Mouse (Mus musculus): ENCODE results near the gene Dnaja1.

Dnaja1 gene

DNA sequence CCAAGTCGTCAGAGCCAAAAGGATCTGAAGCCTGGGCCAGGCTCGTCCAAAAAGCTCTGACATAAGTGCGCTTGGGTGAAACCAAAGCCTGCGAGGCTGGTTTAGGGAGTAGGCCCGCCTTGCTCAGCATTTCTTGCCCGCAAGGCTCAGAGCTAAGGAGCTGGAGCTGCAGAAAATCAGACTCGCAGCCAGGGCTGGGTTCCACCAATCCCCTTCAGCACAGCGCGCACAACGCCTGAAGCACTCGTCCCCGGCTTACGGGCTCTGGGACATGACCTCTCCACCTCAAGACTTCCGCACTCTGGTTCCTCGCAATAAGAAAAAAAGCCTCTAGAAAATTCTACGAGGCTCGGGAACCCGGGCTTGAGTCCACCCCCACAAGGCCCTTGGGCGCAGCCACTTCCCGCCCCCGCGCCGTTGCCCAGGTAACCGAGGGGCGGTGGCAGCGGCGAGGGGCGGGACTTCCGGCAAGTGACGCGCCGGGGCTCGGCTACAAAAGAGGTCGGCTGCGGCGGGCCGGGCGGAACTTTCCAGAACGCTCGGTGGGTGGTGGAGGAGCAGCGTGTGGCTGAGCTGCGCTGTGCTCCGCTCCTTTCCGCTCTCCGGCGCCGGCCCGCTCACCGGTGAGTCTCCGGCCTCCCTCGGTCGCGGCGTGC lies at the start of gene Dnaja1:
Gene Dnaja1 (plus strand): TSS at position 140 of the 656 bp plus-strand sequence.
- peak; percentile 99 for DNase-seq

DNA sequence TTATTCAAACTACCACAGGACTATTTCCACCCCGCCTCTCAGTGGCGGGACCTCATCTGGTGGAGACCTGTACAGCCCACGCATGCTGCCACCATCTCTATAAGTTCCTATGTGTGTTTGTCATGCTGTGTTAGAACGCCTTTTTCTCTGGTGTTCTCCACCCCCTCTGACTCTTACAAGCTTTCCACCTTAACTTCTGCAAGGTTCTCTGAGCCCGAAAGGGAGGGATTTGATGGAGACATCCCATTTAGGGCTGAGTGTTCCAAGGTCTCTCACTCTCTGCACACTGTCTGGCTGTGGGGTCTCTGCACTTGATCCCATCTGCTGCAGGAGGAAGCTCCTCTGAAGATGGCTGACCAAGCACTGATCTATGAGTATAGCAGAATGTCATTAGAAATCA lies 48.4 kb upstream of the Dnaja1 start:
- DNase-seq, result no peak

DNA sequence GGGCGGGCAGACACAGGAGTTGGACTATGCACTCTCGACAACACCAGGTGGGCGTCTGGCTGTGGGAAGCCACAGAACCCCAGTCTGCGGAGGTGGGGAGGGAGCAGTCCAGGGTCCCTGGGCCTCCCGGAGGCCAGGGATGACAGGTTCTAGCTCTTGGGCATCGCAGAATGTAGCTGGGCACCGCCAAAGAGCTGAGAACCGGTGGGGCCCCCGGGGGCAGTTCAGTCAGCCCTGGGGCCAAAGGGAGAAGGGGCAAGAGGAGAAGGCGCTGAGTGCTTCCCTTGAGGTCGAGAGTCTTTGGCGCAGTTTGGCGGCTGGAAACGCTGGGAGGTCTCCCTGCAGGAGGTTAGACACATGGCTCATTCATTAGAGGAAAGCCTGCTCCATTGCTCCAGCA lies 45.6 kb upstream of the Dnaja1 start:
- no peak for DNase-seq

DNA sequence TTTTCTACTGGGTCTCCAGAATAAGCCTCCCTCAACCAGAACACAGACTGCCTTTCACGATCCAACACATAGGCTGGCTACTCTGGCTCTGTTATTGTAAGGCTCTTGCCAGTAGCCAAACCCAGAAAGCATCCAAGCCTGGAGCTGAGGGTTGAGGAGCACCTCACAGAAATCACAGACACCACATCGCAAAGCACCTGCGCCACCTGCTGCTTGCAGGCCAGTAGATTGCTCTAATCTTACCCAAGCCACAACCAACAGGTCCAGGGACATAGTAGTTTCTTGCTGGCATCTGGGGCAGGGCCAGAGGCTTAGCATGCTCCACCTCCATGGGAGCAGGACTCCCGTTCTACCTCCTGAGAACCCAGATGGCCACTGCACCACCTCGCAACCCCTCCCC lies 44.8 kb upstream of the Dnaja1 start:
- peak; percentile 49 for DNase-seq

DNA sequence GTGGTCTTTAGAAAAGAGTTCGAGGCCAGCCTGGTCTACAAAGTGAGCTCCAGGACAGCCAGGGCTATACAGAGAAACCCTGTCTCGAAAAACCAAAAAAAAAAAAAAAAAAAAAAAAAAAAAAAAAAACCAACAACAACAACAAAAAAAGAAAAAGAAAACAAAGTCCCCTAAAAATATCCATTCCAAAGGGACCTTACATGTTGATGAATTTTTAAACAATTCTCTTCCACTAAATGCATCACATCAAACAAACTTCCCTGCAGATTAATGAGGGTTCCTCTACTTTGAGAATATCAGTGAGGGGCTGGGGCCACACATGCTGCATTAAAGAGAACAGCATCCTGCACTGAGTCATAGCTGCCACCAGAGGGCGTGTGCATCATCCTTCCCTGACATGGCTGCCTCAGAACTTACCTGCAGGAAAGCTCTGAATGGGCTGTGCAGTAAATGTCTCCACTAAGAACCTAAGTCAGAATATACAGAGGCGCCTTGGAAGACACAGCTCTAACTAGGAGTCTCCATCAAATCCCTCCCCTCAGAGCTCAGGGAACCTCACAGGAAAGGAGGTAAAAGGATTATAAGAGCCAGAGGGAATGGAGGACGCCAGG lies 41.6 kb upstream of the Dnaja1 start:
- DNase-seq, result peak; percentile 55

DNA sequence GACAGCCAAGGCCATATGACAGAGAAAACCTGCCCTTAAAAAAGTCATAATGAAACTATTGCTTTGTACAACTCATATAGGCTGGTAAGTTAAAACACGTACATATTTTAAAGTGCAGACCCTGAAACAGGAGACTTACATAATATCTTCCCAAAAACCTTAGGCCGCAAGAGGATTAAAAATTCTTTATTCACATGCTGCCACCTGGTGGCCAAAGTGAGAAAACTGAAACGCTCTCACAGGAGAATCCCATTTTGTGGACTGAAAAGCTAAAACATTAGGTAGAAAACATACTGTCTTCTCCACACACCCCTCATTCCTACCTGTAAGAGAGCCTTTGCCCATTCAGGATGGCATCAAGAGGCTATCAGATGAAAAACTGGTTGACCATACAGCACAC lies 40.0 kb upstream of the Dnaja1 start:
- peak; percentile 78 for DNase-seq

DNA sequence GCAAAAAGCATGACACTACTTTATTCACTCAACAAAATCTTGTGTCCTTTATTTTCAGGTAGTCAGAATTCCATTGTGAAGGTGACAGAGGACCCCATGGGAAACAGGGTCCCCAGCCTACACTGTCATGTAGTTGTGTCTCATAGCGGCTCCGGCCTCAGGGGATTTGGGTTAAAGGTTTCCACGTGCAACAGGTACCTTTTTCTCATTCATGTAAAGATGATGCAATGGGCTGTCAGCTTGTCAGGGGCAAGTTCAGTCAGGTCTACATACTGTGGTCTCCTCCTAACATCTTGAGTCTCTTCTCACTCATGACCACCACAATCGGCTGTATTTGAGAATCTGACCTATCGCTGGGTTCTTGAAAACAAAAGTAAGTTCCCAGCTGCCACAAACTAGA lies 39.6 kb upstream of the Dnaja1 start:
- no peak for DNase-seq

DNA sequence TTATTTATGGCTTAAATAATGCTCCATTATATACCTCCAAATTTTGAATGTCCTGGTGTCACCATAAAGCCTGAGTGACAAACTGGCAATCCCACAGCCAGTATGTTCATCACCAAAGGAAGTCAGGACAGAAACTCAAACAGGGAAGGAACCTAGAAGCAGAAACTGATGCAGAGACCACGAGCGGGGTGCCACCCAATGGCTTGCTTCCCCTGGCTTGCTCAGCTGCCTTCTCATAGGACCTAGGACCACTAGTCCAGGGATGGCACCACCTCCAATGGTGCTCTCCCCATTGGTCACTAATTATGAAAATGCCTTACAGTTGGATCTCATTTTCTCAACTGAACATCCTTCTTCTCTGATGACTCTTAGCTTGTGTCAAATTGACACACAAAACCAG lies 38.6 kb upstream of the Dnaja1 start:
- DNase-seq, result no peak

DNA sequence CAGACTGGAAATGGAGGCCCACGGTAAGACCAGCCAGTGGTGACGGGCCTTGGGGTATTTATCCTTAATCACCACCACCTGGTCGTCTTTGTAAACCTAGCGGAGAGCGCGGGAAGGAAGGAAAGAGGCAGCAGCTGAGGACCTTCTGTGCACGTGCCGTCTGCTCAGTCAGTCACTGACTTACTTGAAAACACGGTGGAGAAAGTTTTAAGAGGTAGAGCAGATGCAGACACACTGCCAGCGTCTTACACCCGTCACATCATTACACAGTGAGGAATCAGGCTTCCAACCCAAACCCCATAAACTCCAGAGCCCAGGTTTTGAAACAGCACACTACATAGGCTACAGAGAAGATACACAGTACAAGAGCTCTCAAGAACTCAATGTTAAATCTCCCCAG lies 30.9 kb upstream of the Dnaja1 start:
- DNase-seq, result no peak

DNA sequence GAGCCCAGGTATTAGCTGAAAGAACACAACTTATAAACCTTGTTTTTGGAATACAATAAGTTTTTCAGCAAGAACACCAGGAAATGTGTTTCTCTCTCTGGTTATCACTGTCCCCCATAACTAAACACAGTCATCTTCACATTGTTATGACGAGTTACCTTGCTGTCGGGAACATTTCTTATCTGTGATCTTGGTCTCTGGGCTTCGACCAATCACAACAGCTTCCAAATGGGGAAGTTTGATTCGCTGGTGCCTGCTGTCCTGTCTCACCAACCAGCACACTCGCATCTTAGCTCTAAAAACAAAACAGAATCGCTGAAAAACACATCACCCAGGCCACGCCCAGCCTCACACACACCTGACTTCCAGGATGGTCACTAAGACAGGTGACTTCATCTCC lies 24.9 kb upstream of the Dnaja1 start:
- DNase-seq, result no peak

DNA sequence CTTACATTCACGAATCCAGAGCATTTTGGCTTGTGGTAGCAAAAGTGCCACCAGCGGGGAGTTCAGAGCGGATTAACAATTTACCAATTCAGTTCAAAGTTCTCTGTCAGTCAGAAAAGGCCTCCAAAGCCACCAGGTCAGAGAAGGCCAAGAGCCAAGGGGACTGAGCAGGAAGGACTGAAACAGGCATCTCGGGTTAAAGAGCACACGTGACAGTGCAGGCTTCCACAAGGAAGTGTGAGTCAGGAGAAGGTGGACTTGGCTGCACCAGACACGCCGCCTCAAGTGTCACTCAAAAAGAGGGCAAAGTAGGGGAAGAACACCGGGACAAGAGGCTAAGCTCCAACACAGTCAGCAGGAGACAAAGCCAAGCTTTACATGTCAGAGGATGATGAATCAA lies 21.7 kb upstream of the Dnaja1 start:
- peak; percentile 70 for DNase-seq

DNA sequence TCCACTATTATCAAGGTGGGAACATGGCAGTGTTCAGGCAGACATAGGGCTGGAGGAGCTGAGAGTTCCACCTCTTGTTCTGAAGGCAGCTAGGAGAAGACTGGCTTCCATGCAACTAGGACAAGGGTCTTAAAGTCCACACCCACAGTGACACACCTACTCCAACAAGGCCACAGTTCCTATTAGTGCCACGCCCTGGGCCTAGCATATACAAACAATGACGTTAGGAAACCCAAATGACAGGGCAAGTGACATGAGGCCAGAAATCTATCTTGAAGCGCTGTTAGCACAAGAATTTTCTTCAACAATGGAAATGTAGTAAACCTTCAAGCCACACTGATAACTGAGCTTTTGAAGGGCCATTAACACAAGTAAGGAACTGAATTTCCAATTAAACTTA lies 20.2 kb upstream of the Dnaja1 start:
- DNase-seq, result no peak

DNA sequence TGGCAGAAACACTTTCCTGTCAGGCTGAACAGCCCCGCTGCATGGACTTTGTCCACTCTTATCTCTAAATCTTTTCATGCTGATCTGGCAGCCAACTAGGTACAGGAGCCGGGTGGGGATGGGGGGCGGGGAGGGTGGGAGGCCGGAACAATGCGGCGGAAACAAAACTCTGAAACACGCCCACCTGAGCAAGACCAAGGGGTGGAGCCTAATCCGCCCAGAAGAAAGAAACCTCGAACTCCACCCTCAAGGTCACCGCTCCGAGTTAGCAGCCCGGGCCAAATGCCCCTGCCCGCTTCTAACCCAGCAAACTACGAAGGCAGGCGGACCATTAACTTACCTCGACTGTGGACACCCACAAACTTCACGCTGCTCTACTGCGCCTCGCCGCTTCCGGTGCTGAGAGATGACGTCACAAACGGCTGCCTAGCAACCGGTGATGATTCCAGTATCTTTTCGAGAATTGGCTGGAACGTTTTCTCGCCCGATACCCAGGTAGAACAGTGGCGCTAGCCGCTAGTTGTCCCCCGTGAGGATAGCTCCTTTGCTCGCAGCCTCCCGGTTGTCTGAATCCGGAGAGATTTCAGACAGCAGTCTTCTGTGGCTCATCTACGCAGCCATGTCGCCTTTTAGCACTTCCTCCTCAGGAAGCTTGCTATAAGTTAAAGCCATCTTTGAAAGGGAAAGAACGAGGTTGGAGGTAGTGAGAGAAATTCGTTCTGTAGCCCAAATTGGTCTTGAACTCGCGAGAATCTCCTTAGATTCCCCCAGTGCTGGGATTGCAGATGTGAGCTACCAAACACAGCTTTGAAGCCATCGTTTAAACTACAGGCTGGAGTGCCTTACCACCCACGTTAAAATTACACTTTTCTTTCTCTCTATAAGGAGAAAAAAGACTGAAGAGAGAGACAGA lies 18.9 kb upstream of the Dnaja1 start, which contains the start of gene Aptx:
Gene Aptx (minus strand): TSS at position 398 of the 913 bp plus-strand sequence.
- DNase-seq, result peak; percentile 98

DNA sequence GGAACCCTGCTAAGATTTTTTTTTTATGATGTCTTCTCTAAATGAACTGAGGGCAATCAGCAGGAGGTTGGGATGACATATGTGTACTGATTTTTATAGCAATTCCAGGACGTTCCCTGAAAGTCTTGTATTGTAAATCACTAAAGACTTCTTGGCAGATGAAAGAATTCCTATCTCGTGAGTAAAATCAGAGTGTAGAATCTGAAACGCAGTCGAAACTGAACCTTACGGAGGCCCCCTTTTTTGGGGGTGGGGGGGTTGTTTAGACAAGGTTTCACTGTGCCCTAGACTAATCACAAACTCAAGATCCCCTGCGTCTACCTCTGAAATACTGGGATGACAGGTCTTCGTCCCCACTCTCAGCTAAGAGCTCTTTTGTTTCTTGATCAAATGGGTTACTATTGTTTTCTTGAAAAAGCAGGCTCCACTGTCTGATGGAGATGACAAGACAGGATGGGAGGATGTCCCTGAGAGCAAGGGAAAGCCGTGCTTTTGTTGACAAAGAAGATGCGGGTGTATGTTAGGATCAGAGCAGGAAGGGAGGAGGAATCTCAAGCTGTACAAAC lies 18.2 kb upstream of the Dnaja1 start:
- DNase-seq, result no peak

DNA sequence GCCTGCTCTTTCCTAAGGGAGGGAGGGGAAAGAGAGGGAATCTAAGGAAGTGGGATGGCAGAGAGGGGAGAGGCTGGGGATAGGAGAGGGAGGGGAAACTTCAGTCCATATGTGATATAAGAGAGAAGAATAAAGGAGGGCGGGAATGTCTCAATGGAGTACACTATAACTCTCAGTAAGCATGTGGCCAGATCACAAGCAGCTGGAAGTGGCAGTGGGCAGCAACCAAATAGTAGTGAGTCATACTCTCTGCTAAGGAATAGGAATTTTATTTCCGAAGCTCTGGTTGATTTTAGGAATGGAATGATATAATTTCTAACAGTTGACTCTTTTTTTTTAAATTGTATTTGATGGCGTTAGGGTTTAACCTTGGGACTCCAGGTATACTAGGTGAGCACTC lies 4.8 kb upstream of the Dnaja1 start:
- DNase-seq, result no peak

DNA sequence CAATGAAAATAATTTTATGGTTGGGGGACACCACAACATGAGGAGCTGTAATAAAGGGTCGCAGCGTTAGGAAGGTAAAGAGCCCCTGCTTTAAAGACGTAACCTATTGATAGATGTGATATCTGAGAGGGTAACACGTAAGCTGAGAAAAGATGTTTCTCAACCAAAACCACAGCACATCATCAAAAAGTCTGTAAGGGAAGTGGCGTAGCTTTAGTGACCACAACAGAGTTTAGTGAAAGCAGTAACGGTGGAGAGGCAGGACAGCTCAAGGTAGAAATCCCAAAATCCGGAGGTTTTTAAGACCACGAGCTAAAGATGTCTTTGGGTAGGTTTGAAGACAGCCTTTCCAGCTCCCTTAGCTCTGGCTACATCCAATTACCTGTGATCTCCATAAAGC lies 1.0 kb upstream of the Dnaja1 start:
- DNase-seq, result no peak

DNA sequence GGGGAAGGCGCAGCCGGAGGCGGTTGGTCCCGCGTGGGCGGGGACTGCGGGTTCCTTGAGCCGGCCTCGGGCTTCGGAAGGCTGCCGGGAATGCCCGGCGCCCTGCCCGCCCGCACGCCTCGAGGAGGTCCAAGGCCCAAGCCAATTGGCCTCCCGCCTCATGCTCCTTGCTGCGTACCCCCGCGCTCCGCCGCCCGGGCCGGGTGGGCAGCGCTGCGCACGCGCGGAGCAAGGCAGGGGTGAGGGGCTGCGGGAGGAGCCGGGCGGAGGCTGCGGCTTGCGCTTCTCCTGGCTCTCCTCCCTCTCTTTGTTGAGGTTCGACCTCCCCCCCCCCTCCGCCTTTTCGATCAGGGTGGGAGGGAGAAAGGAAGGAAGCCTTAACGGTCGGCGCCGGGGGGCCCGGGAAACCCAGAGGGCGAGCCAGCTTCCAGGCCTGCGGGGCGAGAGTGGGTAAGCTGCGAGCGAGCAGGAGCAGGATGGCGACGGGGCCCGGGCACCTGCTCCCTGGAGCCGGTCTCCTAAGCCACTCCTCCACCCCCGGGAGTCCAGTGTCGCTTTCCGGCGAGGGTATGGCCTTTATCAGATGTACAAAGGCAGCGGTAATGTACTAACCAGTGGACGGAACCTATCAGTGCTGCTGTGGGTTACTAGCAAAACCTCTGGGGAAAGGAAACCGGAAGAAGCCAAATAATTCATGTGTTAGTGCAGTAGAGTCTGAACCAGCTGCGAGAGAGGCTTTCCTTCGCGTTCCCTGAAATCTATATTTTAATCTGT lies 924 bp downstream of the Dnaja1 start:
- peak; percentile 87 for DNase-seq

DNA sequence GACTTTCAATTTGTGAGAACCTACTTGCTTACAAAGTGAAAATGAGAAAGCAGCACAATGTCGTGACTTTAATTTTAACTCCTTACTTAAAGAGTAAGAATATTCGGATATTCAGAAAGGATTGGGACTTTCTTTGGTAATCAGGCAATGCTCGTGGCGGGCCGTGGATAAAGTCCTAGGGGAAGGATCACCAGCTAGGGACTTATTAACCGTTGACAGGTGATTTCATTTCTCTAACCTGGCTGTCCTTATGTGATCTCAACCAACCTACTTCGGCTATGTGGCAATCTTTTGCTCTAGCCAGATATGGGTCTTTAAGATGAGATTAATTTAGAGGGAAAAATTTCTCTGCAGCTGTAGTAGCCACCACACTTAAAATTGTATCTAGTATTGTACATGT lies 3.2 kb downstream of the Dnaja1 start:
- no peak for DNase-seq

DNA sequence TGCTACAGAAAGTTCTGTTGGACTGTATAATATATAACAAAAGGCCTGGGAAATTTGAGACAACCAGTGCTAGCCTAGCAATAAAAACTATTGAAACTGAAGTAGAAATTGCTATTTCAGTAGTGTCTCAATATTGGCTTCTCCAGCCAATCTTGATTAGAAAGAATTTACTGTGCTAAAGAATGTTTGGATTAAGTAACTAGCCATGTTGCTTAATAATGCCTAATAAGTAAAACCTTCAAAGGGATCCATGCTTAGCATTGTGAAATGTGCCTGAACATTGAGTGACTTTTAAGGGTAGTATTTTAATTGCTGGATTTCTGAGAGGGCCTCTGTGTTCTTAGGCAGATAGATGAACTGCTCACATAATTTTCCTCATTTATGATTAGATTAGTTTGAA lies 3.6 kb downstream of the Dnaja1 start:
- no peak for DNase-seq

DNA sequence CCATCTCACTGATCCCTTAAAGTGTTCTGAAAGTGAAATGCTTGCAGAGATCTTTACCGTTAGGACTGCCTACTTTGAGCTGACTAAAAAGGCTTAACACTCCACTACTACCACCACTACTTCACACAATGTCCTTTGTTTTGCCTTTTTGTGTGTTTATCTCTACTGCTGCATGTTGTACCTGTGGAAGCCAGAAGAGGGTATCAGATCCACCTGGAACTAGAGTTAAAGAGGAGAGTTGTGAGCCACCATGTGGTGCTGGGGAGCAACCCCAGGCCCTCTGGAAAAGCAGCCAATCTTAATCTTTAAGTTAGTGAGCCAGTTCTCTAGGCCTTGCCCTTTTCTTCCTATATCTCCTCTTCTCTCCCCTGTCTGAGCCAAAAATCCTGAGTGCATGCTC lies 5.3 kb downstream of the Dnaja1 start:
- DNase-seq, result no peak

DNA sequence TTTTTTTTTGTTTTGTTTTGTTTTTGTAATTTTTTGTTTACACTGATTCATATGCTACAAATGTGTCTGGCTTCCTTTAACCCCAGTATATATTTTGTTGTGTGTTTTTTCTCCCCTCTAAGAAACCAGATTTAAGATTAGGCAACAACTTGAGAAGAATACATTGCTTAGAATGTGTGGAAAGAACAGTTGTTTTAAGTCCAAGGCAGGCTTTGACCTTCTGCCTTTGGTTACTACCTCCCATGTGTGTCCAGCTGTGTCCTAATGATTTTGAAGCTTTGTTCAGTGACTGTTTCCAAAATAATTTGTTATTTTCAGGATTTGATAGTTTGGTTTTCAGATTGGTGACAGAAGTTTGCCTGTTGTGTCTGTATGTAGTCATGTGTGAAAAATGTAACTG lies 9.3 kb downstream of the Dnaja1 start:
- no peak for DNase-seq

DNA sequence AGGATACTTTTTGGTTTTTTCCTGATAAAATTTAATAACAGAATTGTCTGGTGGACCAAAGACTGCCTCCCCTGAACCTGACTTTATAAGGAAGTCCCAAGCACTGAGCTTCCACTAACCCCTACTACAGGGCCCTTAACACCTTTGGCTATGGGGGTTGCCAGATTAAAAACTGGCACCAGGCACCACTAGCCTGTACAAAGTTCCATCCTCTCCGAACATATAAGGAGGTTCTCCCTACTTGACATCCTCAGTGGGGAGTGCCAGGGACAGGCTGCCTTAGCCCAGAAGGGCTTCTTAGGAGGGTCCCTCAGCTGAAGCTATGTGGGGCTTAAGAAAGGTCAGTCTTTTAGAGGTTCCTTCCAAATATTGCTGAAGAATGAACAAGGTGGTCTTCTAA lies 13.4 kb downstream of the Dnaja1 start:
- no peak for DNase-seq

Measured in kidney, postnatal 10 days (tissue).